Mouse (Mus musculus) neural tube, embryonic 11.5 days (tissue): ENCODE results near the gene Kcnmb4. TPM values are rescaled to one million over a fixed set of nuclear protein-coding genes. Genes with fewer than 3 reads are reported as not detected.

ENCODE experiments used
- ATAC-seq: fragments of 200-750 bp; cut with Nextera tagmentation; 2 replicates; pipeline ENCODE4 v1.8.0; 2017; ENCODE audit warnings: moderate number of reproducible peaks, mild to moderate bottlenecking, moderate TSS enrichment, moderate library complexity; ENCODE audit not compliant: insufficient read depth, low FRiP score, low TSS enrichment
- DNase-seq: peaks from one replicate; pipeline ENCODE4 v3.0.0-alpha.2; 2015; ENCODE audit warnings: low spot score
- H3K27ac ChIP-seq: fragments of 300-500 bp; sonication (generic); 2 replicates; pipeline ENCODE4 v1.5.1; 2014; ENCODE audit warnings: low read depth, mild to moderate bottlenecking, low read length
- H3K27me3 ChIP-seq: fragments of 300-500 bp; sonication (generic); 2 replicates; pipeline ENCODE4 v1.6.1; 2014; ENCODE audit warnings: mild to moderate bottlenecking, low read length, mixed read lengths; ENCODE audit not compliant: control insufficient read depth, insufficient read depth
- H3K36me3 ChIP-seq: fragments of 300-500 bp; sonication (generic); 2 replicates; pipeline ENCODE4 v1.6.1; 2014; ENCODE audit warnings: mild to moderate bottlenecking, low read length, moderate library complexity, mixed read lengths; ENCODE audit not compliant: control insufficient read depth, insufficient read depth
- H3K4me1 ChIP-seq: fragments of 300-500 bp; sonication (generic); 2 replicates; pipeline ENCODE4 v1.6.1; 2014; ENCODE audit warnings: low read length, mixed read lengths; ENCODE audit not compliant: control insufficient read depth, insufficient read depth
- H3K4me2 ChIP-seq: fragments of 300-500 bp; sonication (generic); 2 replicates; pipeline ENCODE4 v1.6.1; 2014; ENCODE audit warnings: low read depth, mild to moderate bottlenecking, moderate library complexity
- H3K4me3 ChIP-seq: fragments of 300-500 bp; sonication (generic); 2 replicates; pipeline ENCODE4 v1.5.1; 2014; ENCODE audit warnings: low read depth, low read length
- H3K9ac ChIP-seq: fragments of 300-500 bp; sonication (generic); 2 replicates; pipeline ENCODE4 v1.6.1; 2014; ENCODE audit warnings: mild to moderate bottlenecking, low read length
- H3K9me3 ChIP-seq: fragments of 300-500 bp; sonication (generic); 2 replicates; pipeline ENCODE4 v1.6.1; 2016; ENCODE audit warnings: low read length; ENCODE audit not compliant: control insufficient read depth
- WGBS: fragments of 180-500 bp; shearing (Covaris S2); extraction: QIAGEN DNeasy Blood & Tissue Kit; methylation state at CpG from one replicate; pipeline ENCODE4 v1.1.7; 2014; 5-methylcytosine and 5-hydroxymethylcytosine counted together
- polyA plus RNA-seq: library from polyadenylated mRNA; unstranded; fragments of >200 nt; fragmentation: Nextera tagmentation; extraction: Ambion mirVana; gene quantifications from 2 replicates; pipeline ENCODE4 v1.2.1, GENCODE M21; 2014

Gene Kcnmb4
- polyA plus RNA-seq, 1 experiment from 2014 or later: 14.1 TPM

- no peak for DNase-seq
- ATAC-seq: no peak
- Histone ChIP-seq H3K4me3 (no peak overlapping the region), H3K4me1 (no peaks in the 10 kb centered on the region), H3K9me3 (no peaks in the 10 kb centered on the region), H3K4me2 (no peak overlapping the region), H3K27ac (no peak overlapping the region), H3K36me3 (no peaks in the 10 kb centered on the region), H3K27me3 (no peaks in the 10 kb centered on the region), H3K9ac (no peak overlapping the region)
- 87% methylated on average over 6 of the region's 6 CpGs for WGBS
These were observed 70.8 kb downstream of the Kcnmb4 start for GRCm38 (mm10) chr10:116402742-116403425.

- 39% methylated on average over 12 of the region's 12 CpGs for WGBS
These were observed 75.7 kb downstream of the Kcnmb4 start for GRCm38 (mm10) chr10:116397973-116398372.

GRCm38 (mm10) chr10:116397573-116397972 lies 76.1 kb downstream of the Kcnmb4 start:
- Histone ChIP-seq H3K4me3 (no peak overlapping the region), H3K9me3 (no peaks in the 10 kb centered on the region), H3K4me1 (no peaks in the 10 kb centered on the region), H3K9ac (no peak overlapping the region), H3K27me3 (no peaks in the 10 kb centered on the region), H3K27ac (no peak overlapping the region), H3K36me3 (no peaks in the 10 kb centered on the region), H3K4me2 (peak overlapping the region; percentile 20; the same call in 1 of the 2 replicates)
- ATAC-seq: no peak
- DNase-seq: no peak
- WGBS: 27% methylated on average over 14 of the region's 14 CpGs

More at GRCm38 (mm10) chr10:116397973-116398372, 75.7 kb downstream of the Kcnmb4 start:
- H3K4me3 ChIP-seq: no peak overlapping the region
- no peaks in the 10 kb centered on the region for H3K27me3 ChIP-seq
- peak overlapping the region; percentile 20; the same call in 1 of the 2 replicates for H3K4me2 ChIP-seq
- H3K9me3 ChIP-seq: no peaks in the 10 kb centered on the region
- DNase-seq: no peak
- no peaks in the 10 kb centered on the region for H3K4me1 ChIP-seq
- ATAC-seq: no peak
- no peak overlapping the region for H3K27ac ChIP-seq
- no peaks in the 10 kb centered on the region for H3K36me3 ChIP-seq
- H3K9ac ChIP-seq: no peak overlapping the region

GRCm38 (mm10) chr10:116396966-116397365 lies 76.7 kb downstream of the Kcnmb4 start:
- Histone ChIP-seq H3K27ac (no peak overlapping the region), H3K4me1 (no peaks in the 10 kb centered on the region), H3K9ac (no peak overlapping the region), H3K4me2 (no peak overlapping the region), H3K4me3 (no peak overlapping the region), H3K36me3 (no peaks in the 10 kb centered on the region), H3K27me3 (no peaks in the 10 kb centered on the region), H3K9me3 (no peaks in the 10 kb centered on the region)
- WGBS: 85% methylated on average over 13 of the region's 13 CpGs
- DNase-seq (no peak), ATAC-seq (no peak)

GRCm38 (mm10) chr10:116396279-116396678 lies 77.4 kb downstream of the Kcnmb4 start:
- Histone ChIP-seq H3K36me3 (no peaks in the 10 kb centered on the region), H3K27me3 (no peaks in the 10 kb centered on the region)

GRCm38 (mm10) chr10:116394585-116394984 lies 79.1 kb downstream of the Kcnmb4 start:
- H3K9ac ChIP-seq: no peak overlapping the region
- H3K27me3 ChIP-seq: no peaks in the 10 kb centered on the region
- no peak overlapping the region for H3K4me2 ChIP-seq
- no peaks in the 10 kb centered on the region for H3K4me1 ChIP-seq
- DNase-seq (no peak), ATAC-seq (no peak)
- H3K27ac ChIP-seq: no peak overlapping the region
- H3K36me3 ChIP-seq: no peaks in the 10 kb centered on the region
- no peaks in the 10 kb centered on the region for H3K9me3 ChIP-seq
- H3K4me3 ChIP-seq: no peak overlapping the region
- 54% methylated on average over 4 of the region's 4 CpGs for WGBS

More at GRCm38 (mm10) chr10:116396279-116396678, 77.4 kb downstream of the Kcnmb4 start:
- Histone ChIP-seq H3K9me3 (no peaks in the 10 kb centered on the region), H3K4me3 (no peak overlapping the region), H3K27ac (no peak overlapping the region), H3K9ac (no peak overlapping the region), H3K4me1 (no peaks in the 10 kb centered on the region), H3K4me2 (no peak overlapping the region)
- WGBS: 86% methylated on average over 5 of the region's 5 CpGs
- no peak for DNase-seq
- ATAC-seq: no peak

GRCm38 (mm10) chr10:116393790-116394475 lies 79.7 kb downstream of the Kcnmb4 start:
- ATAC-seq (no peak), DNase-seq (no peak)
- H3K27me3 ChIP-seq: no peaks in the 10 kb centered on the region
- H3K36me3 ChIP-seq: no peaks in the 10 kb centered on the region
- H3K4me1 ChIP-seq: no peaks in the 10 kb centered on the region; the same call in 1 of the 2 replicates
- H3K9me3 ChIP-seq: no peaks in the 10 kb centered on the region
- no peak overlapping the region for H3K4me2 ChIP-seq
- H3K4me3 ChIP-seq: no peak overlapping the region
- no peak overlapping the region for H3K9ac ChIP-seq
- no peak overlapping the region for H3K27ac ChIP-seq
- 84% methylated on average over 9 of the region's 9 CpGs for WGBS

GRCm38 (mm10) chr10:116388840-116389239 lies 84.8 kb downstream of the Kcnmb4 start:
- Histone ChIP-seq H3K9ac (no peak overlapping the region), H3K4me2 (no peak overlapping the region), H3K27ac (no peak overlapping the region), H3K4me1 (no peaks in the 10 kb centered on the region; the same call in 1 of the 2 replicates), H3K9me3 (no peaks in the 10 kb centered on the region), H3K27me3 (no peaks in the 10 kb centered on the region), H3K4me3 (no peak overlapping the region), H3K36me3 (no peaks in the 10 kb centered on the region)
- DNase-seq (peak; percentile 28), ATAC-seq (no peak)
- 30% methylated on average over 6 of the region's 6 CpGs for WGBS
